Mouse (Mus musculus) ES-Bruce4 (cell line): Measurements from ENCODE around the gene Hagh.

Source experiments
- CTCF ChIP-seq: IDR thresholded peaks from one replicate; pipeline ENCODE4 v1.8.1; 2011; ENCODE audit warnings: low read depth, low read length
- POLR2A ChIP-seq: IDR thresholded peaks from one replicate; pipeline ENCODE4 v1.8.1; 2011; ENCODE audit warnings: low read length; ENCODE audit not compliant: insufficient read depth

- TF ChIP-seq POLR2A (no peak), CTCF (no peak)
Observed at GRCm38 (mm10) chr17:24888862-24889261, 48.9 kb downstream of the Hagh start.
